Mouse (Mus musculus): ENCODE data around the gene Umad1.

The Umad1 gene

DNA sequence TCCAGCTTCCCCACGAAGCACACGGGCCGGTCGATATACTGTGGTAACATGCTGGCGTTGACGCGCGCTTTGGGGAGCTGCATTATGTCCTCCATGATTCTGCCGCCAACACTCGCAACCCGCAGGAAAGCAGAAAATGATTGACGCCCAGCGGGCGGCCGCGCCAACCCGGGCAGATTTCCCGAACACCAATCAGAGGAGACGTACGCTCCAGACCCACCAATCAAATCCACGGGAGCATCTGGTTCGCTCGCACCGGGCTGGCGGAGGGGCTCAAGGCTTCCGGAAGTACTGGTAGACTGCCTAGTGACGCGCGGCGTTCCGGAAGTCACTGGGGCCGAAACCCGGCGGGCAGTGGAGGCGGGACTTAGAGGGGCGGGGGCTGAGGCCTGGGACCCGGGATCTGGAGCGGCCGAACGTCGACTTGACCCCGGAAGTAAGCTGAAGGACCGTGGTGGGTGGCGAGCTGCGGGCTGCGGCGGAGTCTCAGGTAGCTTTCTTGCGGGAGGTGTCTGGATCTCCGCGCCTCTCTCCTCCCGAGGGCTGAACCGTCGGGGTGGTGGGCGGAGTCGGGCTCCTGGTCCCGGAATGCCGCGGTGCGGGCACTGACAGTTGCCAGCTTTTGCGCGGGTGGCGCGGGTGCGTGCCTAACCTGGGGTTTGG lies at the start of gene Umad1, which contains the start of the genes Rpa3 and Gm45062:
Gene Umad1, plus strand, starts transcription at position 285 of the 663 bp plus-strand sequence.
Gene Rpa3, minus strand, starts transcription at position 170 of the 663 bp plus-strand sequence.
Gene Gm45062, plus strand, starts transcription at position 447 of the 663 bp plus-strand sequence.
- in situ Hi-C loops (cut with MboI; ENCODE audit: unreplicated experiment in 2 of 2) = loop anchor here in 1 of 2 experiments (5.0 kb wide), 2 partner anchors 47 to 192 kb away; no protein-coding TSS in a partner anchor

DNA sequence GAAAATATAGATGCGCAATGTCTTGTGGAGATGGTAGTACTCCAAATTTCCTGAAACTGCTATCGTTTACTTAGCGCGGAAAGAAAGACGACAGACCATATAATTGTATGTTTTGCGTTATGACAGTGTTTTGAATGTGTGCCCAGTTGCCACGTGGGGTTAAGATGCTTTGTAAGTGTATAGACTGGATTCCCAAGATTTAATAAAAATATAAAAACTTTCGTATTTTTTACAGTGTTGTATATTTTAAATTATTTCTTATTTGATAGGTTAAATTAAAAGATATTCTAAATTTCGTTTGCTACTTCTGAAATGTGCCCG lies 49.3 kb upstream of the Umad1 start:
- in situ Hi-C loops (cut with MboI; ENCODE audit: unreplicated experiment in 2 of 2) = loop anchor here in 1 of 2 experiments (5.0 kb wide), 3 partner anchors 47 to 527 kb away; partner anchors contain the start of genes Gm45062, Rpa3 and Umad1

DNA sequence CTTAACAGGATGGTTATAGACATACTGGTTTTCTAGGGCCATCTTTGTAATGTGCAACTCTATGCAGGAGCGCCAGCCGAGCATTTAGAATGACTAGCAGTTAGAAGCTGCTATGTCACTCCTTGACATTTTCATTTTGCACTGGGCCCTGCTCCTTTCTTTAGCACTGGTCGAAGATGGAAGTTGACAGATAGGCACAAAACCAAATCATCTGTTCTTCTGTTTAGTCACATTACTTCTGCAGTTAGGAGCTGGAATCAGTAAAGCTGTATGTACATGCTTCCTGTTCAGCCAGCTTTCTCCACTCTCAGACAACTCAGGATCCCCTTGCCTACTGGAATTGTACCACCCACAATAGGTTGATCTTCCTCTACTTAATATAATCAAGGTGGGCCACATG lies 48.4 kb upstream of the Umad1 start:
- in situ Hi-C loops (cut with MboI; ENCODE audit: unreplicated experiment in 2 of 2) = loop anchor here in 1 of 2 experiments (5.0 kb wide), 2 partner anchors 47 to 527 kb away; partner anchors contain the start of genes Gm45062, Rpa3 and Umad1

DNA sequence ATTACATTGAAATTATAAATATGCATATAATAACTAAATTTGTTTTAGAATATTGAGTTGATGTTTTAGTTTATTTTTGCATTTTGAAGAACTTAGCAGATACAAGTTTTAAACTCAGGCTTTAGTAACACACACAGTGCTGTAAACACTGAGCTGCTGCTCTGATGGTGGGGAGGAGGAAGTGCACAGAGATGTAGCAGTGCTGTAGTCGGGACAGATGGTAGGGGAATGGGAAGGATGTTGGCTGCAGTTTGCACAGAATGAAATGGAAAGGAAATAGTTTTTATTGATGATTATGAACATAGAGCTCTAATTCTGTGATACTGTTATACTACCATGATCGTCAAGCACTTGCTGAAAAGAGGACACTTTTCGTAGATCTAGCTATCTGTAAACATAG lies 32.1 kb upstream of the Umad1 start:
- in situ Hi-C loops (cut with MboI; ENCODE audit: unreplicated experiment in 2 of 2) = loop anchor here in 1 of 2 experiments (25.0 kb wide), 1 partner anchor 1215 kb away; no protein-coding TSS in a partner anchor

DNA sequence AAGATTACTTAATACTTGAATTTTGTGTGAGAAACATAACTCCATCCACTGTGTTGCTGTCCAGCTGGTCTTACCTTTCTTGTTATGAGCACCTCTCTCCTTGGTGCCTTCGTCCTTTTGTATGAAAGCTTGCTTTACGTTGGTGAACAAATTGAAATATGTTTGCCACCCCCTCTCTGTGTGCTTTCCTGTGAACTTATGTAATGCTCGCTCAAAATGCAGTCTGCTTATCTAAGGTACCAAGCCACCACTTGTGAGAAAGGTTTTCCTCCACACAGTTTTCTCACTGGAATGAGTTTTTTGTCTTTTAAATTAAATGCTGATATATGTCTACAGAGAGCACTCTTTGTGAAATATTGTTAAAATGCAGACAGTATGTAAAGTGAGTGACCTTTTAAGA lies 30.5 kb upstream of the Umad1 start:
- in situ Hi-C loops (cut with MboI; ENCODE audit: unreplicated experiment in 2 of 2) = loop anchor here in 1 of 2 experiments (25.0 kb wide), 1 partner anchor 1216 kb away; no protein-coding TSS in a partner anchor

DNA sequence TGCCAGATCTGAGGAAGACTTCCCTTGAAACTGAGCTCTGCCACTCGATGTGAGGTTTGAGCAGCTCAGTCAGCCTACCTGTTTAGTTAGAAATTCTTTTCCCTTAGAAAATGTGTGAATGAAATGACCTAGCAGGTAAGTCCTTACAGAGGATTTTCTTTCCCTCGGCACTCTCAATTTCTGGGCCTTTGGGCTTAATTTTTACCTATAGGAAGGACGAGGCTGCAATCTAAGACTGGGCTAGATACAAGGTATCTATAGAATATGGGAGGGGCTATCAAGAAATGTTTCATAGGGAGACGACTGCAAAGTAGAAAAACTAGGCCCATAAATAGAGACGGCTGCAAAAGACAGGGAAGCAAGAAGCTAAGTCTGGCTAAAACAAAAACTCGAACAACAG lies 772 bp upstream of the Umad1 start:
- in situ Hi-C loops (cut with MboI; ENCODE audit: unreplicated experiment in 2 of 2) = loop anchor here in 1 of 2 experiments (5.0 kb wide), 2 partner anchors 46 to 191 kb away; no protein-coding TSS in a partner anchor

DNA sequence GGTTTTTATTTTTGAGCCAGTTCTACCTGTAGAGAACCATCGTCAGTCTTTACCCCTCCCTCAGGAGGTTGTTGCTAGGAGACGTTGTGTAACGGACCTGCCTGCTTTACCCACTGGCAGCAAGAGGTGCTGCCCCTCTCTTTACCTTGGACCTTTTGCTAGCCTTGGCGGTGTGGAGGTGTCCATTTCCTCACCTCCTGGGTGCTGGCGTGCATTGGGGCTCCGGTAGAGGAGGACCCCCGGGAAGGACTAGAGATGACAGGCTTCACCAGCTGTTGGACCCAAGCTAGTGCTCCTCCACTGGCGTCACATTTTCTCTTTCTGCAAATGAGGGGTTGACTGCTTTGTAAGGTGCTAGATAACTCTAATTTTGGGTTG lies 568 bp downstream of the Umad1 start:
- in situ Hi-C loops (cut with MboI; ENCODE audit: unreplicated experiment in 2 of 2) = loop anchor here in 1 of 2 experiments (5.0 kb wide), 2 partner anchors 47 to 192 kb away; no protein-coding TSS in a partner anchor

DNA sequence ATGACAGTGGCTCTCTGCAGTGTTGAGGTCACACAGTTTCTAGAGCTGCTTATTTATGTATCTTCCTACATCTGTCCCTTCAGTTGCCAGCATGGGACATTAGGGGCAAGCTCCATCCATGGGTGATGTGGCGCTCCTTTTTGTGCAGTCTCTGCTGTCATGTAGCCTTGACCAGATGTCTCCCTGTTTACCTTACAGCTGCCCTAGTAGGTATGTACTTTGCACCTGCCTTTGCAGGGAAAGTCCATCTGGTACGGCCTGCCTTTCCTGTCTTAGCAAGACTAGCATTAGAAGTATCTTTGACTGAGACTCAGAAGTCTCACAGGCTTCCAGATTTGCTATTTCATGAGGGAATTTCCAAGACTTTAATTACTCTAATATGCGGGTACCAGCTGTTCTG lies 12.0 kb downstream of the Umad1 start:
- in situ Hi-C loops (cut with MboI; ENCODE audit: unreplicated experiment in 2 of 2) = loop anchor here (5.0 to 10.0 kb wide), 5 partner anchors 206 to 564 kb away; no protein-coding TSS in a partner anchor

DNA sequence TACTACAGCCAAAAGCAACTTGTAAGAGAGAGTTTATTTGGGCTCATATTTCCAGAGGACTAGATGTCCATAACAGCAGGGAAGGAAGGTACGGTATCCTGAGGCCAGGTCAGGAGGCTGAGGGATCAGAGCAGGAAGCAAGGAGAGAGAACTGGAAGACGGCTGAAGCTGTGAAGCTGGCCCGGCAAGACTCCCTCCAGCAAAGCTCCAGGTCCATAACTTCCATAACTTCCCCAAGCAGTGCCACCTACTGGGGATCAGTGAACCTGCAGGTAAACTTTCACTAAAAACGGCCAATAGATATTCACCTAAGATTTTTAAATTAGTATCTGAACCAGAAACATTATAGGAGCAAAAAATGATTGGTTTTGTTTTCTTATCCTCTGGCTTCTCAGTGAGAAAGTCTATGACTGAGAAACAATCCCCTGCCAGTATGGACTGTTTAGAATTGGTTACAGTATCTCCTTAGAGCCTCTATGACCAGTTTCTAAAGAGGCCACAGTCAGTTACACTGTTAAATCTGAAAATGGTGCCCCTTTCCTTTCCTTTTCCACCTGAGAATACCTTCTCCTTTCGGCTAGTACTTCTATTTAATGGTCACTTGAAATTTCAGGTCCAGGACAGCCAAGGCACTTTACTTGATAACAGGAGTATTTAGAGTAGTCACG lies 15.4 kb downstream of the Umad1 start:
- in situ Hi-C loops (cut with MboI; ENCODE audit: unreplicated experiment in 2 of 2) = loop anchor here (5.0 to 10.0 kb wide), 7 partner anchors 210 to 560 kb away; no protein-coding TSS in a partner anchor

DNA sequence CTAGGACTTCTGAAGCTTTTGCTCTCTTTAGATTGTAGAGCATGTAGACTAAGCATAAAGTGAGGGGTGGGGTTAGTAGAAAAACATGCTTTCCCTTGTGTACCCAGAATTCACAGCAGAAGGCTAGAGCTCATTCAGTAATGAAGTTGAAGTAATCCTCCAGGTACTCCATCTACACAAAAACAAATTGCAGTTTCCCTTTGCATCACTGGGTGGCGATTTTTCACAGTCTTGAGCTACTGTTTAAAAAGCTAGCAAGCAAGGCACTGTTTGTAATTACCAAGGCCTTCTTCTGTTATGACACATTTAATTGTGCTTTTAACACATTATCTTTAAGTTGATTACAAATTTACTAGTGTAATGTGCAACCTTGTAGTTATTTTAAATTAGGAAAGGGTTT lies 16.0 kb downstream of the Umad1 start:
- in situ Hi-C loops (cut with MboI; ENCODE audit: unreplicated experiment in 2 of 2) = loop anchor here (5.0 to 10.0 kb wide), 6 partner anchors 210 to 560 kb away; no protein-coding TSS in a partner anchor

DNA sequence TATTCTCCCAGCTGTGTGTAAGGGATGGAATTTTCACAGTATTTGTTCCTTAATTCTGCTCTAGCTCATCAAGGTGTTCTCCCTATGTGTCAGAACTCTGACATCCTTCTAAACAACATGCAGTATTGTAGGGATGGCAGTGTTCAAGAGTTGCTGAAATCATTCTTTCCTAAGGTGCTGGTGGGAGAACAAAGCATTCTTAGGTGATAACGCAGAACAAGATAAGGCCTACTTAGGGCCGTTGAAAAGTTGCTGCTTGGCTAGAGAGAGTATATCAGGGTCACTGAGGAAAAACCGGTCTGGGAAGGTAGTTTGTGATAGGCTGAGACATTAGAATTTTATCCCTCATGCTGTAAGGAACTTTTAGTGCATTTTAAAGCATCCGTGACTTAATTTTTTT lies 17.3 kb downstream of the Umad1 start:
- in situ Hi-C loops (cut with MboI; ENCODE audit: unreplicated experiment in 2 of 2) = loop anchor here (5.0 to 10.0 kb wide), 6 partner anchors 212 to 558 kb away; no protein-coding TSS in a partner anchor

DNA sequence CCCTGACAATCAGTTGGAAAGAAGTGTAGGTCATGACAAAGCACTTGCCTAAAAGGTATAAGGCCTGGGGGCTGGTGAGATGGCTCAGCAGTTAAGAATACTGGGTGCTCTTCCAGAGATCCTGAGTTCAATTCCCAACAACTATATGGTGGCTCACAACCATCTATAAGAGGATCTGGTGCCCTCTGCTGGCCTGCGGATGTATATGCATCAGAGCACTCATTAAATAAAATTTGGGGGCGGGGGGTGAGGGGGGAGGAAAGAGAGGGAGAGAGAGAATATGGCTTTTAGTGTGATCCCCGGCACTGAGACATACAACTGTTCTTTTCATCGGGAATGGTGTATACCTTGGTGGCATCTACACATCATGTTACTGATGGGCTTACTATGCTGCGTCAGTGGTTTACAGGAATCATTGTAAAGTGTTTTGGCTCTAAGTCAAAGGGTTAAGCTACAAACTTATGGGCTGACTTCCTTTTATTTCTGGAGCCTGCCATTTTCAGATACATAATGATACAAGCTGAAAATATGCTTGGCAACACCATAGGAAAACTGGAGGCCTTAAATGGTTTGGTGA lies 19.4 kb downstream of the Umad1 start:
- in situ Hi-C loops (cut with MboI; ENCODE audit: unreplicated experiment in 2 of 2) = loop anchor here (5.0 to 10.0 kb wide), 6 partner anchors 214 to 556 kb away; no protein-coding TSS in a partner anchor

DNA sequence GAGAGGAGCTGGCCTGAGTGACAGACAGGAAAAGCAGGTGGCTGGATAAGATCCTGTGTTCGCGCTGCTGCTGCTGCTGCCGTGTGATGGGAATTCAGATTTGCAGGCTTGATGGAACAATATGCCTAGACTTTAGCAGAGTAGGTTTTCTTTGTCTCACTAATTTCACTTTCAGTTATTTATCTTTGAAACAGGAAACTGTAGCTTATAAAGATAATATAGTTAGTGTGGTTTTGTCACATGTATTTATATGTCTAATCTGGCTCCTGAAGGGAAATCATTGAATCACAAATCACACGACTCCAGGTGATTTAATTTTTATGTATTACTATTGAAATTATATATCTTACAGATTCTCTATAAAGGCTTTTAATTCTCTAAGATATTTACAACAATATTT lies 24.2 kb downstream of the Umad1 start:
- in situ Hi-C loops (cut with MboI; ENCODE audit: unreplicated experiment in 2 of 2) = loop anchor here in 1 of 2 experiments (5.0 kb wide), 1 partner anchor 214 kb away; no protein-coding TSS in a partner anchor

DNA sequence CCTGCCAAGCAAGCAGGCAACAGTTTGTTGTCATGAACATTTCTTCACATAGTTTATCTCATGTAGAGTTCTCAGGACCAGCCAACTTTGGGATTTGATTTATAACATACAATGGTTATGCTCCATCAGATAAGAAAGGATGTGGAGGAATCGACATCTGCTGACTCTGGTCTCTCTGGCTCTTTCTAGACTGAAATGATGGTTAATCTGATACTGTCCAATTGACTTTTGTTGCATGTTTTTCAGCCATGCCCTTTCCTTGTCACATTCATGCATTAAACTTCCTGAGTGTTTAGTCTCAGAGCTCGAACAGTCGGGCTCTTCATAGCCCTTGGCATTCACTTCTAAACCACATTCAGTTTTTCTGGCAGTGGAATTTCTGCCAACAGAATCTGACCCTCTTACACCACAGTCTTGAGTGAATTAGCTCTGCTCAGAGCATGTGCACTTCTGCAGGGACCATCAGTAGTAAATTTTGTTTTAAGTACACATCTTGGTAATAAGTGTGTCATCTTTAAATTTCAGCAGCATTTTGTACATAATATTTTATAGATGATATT lies 26.4 kb downstream of the Umad1 start:
- in situ Hi-C loops (cut with MboI; ENCODE audit: unreplicated experiment in 2 of 2) = no loop called here

DNA sequence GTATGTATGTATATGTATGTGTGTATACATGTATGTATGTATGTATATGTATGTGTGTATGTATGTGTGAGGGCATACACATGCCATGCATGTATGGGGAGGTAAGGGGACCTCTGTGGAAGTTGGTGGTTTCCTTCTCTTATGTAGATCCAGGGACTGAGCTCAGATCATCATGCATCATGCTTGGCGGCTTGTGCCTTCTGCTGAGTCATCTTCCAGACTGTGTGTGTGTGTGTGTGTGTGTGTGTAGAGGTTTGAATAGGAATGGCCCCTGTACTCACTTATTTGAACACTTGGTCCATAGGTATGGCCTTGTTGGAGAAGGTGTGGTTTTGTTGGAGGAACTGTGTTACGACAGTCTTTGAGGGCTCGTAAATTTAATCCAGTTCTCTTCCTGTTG lies 27.1 kb downstream of the Umad1 start:
- in situ Hi-C loops (cut with MboI; ENCODE audit: unreplicated experiment in 2 of 2) = no loop called here

DNA sequence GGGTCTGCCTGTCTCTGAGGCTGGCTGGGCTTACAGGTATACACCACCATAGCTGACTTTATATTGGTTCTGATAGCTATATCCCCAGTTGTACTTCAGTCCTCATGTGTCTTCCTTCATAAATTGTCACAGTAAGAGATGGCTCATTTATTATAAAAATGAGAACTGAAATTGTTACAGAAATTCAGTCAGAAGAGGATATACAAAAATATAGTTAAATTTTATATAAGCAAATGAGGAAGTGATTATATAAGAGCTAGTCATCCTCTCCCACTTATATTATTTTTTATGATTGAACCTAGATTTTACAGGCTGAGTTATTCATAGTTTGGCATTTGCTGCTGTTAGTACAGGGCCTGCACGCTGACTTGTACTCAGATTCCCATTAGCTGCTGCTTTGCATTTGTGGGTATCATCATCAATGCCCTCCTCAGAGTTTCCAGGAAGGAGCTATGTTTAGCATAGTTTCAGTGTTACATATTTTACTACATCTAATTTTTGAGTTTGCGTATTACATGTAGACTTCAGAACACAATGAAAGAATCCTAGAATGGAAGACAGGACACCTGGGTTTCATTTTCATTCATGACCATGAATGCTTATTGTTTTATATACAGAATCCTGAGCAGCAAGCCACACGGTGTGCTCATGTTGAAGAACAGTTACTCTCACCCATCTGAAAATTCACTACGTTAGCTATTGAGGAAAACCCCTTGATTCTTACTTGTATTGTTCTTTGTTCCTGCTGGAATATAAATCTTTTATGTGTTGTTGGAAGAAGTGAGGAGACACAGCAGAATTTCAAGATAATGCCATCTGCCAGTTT lies 29.9 kb downstream of the Umad1 start:
- in situ Hi-C loops (cut with MboI; ENCODE audit: unreplicated experiment in 2 of 2) = no loop called here

DNA sequence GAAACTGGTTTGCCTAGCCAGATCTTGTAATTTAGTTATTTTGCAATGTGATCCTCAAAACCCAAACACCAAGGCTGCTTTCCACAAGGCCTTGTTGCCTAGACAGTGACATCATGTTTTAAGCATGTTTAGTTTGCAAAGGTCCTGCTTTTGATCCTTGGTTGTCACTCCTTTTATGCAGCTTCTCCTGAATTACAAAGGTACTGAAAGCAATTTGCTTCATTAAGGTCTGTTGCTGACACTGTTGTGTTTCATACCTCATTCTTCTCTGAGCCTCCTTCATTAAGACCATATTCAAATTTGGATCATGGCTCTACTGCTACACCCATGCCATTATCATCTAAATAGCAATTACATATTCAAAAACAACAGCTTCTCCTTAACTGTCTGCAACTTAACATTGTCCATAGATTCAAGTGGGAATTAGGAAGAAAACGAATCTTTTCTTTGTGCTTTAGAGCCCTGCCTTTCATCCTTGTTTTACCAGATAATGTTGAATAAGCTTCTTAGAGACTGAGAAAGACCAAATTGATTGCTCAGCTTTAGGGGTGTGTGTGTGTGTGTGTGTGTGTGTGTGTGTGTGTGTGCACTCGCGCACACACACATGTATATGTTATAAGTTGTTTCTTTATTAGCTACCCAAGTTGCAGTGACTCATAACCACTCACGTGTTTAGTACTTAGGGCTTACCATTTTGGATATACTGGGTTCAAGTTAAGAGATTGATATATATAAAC lies 35.1 kb downstream of the Umad1 start:
- in situ Hi-C loops (cut with MboI; ENCODE audit: unreplicated experiment in 2 of 2) = no loop called here

DNA sequence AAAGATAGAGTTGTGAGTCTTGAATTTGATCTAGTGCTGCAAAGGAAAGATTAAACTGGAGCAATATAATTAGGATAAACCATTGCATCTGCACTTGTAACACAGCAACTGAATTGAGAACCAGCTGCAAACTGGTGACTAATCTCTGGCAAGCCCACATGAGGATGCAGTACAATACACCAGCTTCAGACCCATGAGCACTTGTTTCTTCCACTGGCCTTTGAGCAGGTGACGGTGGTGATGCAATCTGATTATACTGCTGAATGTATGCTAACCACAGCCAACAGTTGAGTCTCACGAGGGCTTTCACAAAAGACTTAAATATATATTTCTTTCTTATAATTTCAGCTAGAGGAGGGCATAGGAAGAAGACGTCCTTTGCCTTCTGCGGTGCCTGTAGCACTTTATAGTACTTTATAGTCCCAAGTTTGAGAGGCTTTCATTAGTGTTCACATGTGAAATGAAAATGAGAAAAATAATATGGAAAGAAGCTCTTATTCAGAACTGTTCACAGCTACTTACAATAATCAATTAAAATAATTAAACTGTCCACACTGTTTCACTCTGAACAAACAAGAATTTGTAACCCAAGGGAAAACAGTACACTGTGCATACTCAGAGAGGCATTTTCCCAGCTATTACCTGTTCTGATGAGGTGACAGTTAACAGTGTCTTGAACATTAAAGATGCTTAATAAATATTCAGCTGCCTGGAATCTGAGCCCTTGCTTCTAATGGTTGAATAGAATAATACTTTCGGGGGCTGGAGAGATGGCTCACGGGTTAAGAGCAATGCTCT lies 40.2 kb downstream of the Umad1 start:
- in situ Hi-C loops (cut with MboI; ENCODE audit: unreplicated experiment in 2 of 2) = no loop called here
